Mouse (Mus musculus) brain, embryonic 14.5 days (tissue): ENCODE measurements around the gene Prkar1a.

Experiments
- CTCF ChIP-seq: fragments of 200-500 bp; IDR thresholded peaks from 2 replicates; pipeline ENCODE4 v1.5.1; 2012; ENCODE audit warnings: inconsistent platforms, mild to moderate bottlenecking, moderate library complexity, borderline replicate concordance; ENCODE audit not compliant: insufficient read depth, insufficient read length; ENCODE audit errors: extremely low read depth
- POLR2A ChIP-seq: fragments of 200-500 bp; IDR thresholded peaks from 2 replicates; pipeline ENCODE4 v1.6.1; 2012; ENCODE audit warnings: mild to moderate bottlenecking, inconsistent platforms, borderline replicate concordance; ENCODE audit not compliant: poor library complexity, insufficient read depth, insufficient read length, severe bottlenecking; ENCODE audit errors: extremely low read depth

GRCm38 (mm10) chr11:109608976-109609625 lies 40.1 kb upstream of the Prkar1a start:
- TF ChIP-seq CTCF (no peak), POLR2A (no peak)
